In genomic region chr3:68869211-68869690, GRCm38 (mm10) we compare ENCODE assay signal across 8 mouse cellular contexts. TPM values are rescaled to one million over a fixed set of nuclear protein-coding genes. Genes with fewer than 3 reads are reported as not detected.
DNase-seq lines count a peak whose midpoint lies in the region; ATAC-seq and TF ChIP-seq lines count a peak whose summit lies in the region.

1110032F04Rik (plus strand) TSS chr3:68869586.

- H3K9me3 ChIP-seq in kidney, embryonic 14.5 days (ENCODE audit: control insufficient read depth, low read length) = no peaks in the 10 kb centered on the region
- no peaks in the 10 kb centered on the region for H3K9me3 ChIP-seq in limb, embryonic 14.5 days (ENCODE audit: control insufficient read depth, low read length)

- no peak for TF ChIP-seq POLR2A in limb, embryonic 14.5 days (IDR thresholded peaks at IDR 0.05; ENCODE audit: borderline replicate concordance, extremely low read depth, insufficient read depth, insufficient read length)
- no peak for TF ChIP-seq POLR2A in testis, adult 2 months (IDR thresholded peaks at IDR 0.05; ENCODE audit: control insufficient read depth, low read depth, low read length)

- peak within 1 kb of the TSS; percentile 100 for H3K4me2 ChIP-seq in kidney, embryonic 14.5 days (replicated peaks; ENCODE audit: low read depth, low read length)
- H3K4me2 ChIP-seq in limb, embryonic 14.5 days (replicated peaks; ENCODE audit: low read depth, low read length, severe bottlenecking) = peak within 1 kb of the TSS; percentile 100

- H3K27ac ChIP-seq in kidney, embryonic 14.5 days (ENCODE audit: low read depth, low read length) = no peak within 1 kb of the TSS
- H3K27ac ChIP-seq in limb, embryonic 14.5 days (replicated peaks; ENCODE audit: low read depth, low read length) = no peak within 1 kb of the TSS
- no peak within 1 kb of the TSS for H3K27ac ChIP-seq in testis, adult 2 months (ENCODE audit: control insufficient read depth, insufficient read depth, low read depth, low read length)

- peak; percentile 1 to 24 for DNase-seq in heart, adult 18-20 months
- no peak for DNase-seq in heart, adult 8-10 months (ENCODE audit: low spot score)
- DNase-seq in c-Kit-positive CD71-positive TER-119-negative erythroid progenitor cells, embryonic 14.5 days (ENCODE audit: low read depth) = peak; percentile 20
- peak; percentile 42 to 60 for DNase-seq in frontal cortex, postnatal 36 days (ENCODE audit: low spot score in 2 of 2)
- peak; percentile 23 for DNase-seq in limb, embryonic 14.5 days (ENCODE audit: low spot score)
- DNase-seq in naive thymus-derived CD4-positive, alpha-beta T cell, adult 2 months (ENCODE audit: low read depth) = peak; percentile 57

- H3K4me3 ChIP-seq in kidney, embryonic 14.5 days (ENCODE audit: low read length) = peak within 1 kb of the TSS; percentile 65
- peak within 1 kb of the TSS; percentile 60 for H3K4me3 ChIP-seq in limb, embryonic 14.5 days (replicated peaks; ENCODE audit: low read length)
- H3K4me3 ChIP-seq in testis, adult 2 months (ENCODE audit: control insufficient read depth, low read depth, low read length) = peak within 1 kb of the TSS; percentile 83

- no peak for TF ChIP-seq CTCF in testis, adult 2 months (IDR thresholded peaks at IDR 0.05; ENCODE audit: control insufficient read depth, insufficient read depth, insufficient replicate concordance, low read depth, low read length)

- peak; percentile 84 for ATAC-seq in kidney, embryonic 14.5 days (ENCODE audit: low FRiP score, low TSS enrichment)
- ATAC-seq in limb, embryonic 14.5 days (ENCODE audit: low FRiP score, low read depth) = peak; percentile 63; the same call in 1 of the 2 replicates

- peaks cover 7% of the 10 kb centered on the region; the same call in 1 of the 2 replicates for H3K4me1 ChIP-seq in kidney, embryonic 14.5 days (ENCODE audit: control insufficient read depth, insufficient read depth, low read length)
- no peaks in the 10 kb centered on the region for H3K4me1 ChIP-seq in limb, embryonic 14.5 days (ENCODE audit: control insufficient read depth, insufficient read depth, low read length)
- peaks cover 15% of the 10 kb centered on the region for H3K4me1 ChIP-seq in testis, adult 2 months (ENCODE audit: control insufficient read depth, insufficient read depth, low read length)

- peaks cover 14% of the 10 kb centered on the region for H3K27me3 ChIP-seq in kidney, embryonic 14.5 days (ENCODE audit: control insufficient read depth, insufficient read depth, low read length)
- H3K27me3 ChIP-seq in limb, embryonic 14.5 days (ENCODE audit: control insufficient read depth, insufficient read depth, low read length) = peaks cover 48% of the 10 kb centered on the region
- H3K27me3 ChIP-seq in testis, adult 2 months (ENCODE audit: control insufficient read depth, insufficient read depth, low read length) = no peaks in the 10 kb centered on the region

- H3K36me3 ChIP-seq in kidney, embryonic 14.5 days (ENCODE audit: control insufficient read depth, insufficient read depth, low read length) = no peaks in the 10 kb centered on the region
- H3K36me3 ChIP-seq in limb, embryonic 14.5 days (ENCODE audit: control insufficient read depth, insufficient read depth, low read length) = no peaks in the 10 kb centered on the region
- no peaks in the 10 kb centered on the region for H3K36me3 ChIP-seq in testis, adult 2 months (ENCODE audit: control insufficient read depth, insufficient read depth, low read length)

- WGBS in kidney, embryonic 14.5 days = under 1% methylated on average over 48 of the region's 62 CpGs
- 1% methylated on average over 50 of the region's 62 CpGs for WGBS in limb, embryonic 14.5 days

- H3K9ac ChIP-seq in kidney, embryonic 14.5 days (ENCODE audit: low read depth, low read length) = peak within 1 kb of the TSS; percentile 67
- peak within 1 kb of the TSS; percentile 55 for H3K9ac ChIP-seq in limb, embryonic 14.5 days (ENCODE audit: low read depth, low read length, severe bottlenecking)

RNA-seq across cellular contexts. Expression of gene 1110032F04Rik, which starts in this region (rescaled TPM):
- under 1 TPM; 0.54 to 0.82 TPM for total RNA-seq in heart, adult 18-20 months (2021)
- 1 to 10 TPM in 1 of 4 experiments, under 1 TPM in 3; 0.66 to 1.2 (median 0.76) TPM for total RNA-seq in heart, adult 8-10 months (2022)
- polyA plus RNA-seq in kidney, embryonic 14.5 days (2014; fragmentation: Nextera tagmentation; extraction: Ambion mirVana) = 5.1 and 7.0 TPM in 2 replicates
- 1.1 and 1.6 TPM in 2 replicates for polyA plus RNA-seq in limb, embryonic 14.5 days (2012; rRNA removed)
- 1.2 and 1.3 TPM in 2 replicates for polyA plus RNA-seq in limb, embryonic 14.5 days (2014; fragmentation: Nextera tagmentation; extraction: Ambion mirVana)
- not detected in 2 replicates for polyA plus RNA-seq in testis, adult 2 months (2012; rRNA removed)

Comparison
In these comparisons a context has a peak if more than half of its experiments do, and no peak if none do; other contexts are left out.
1. Peak in DNase-seq in heart, adult 18-20 months; RNA of the gene not detected or under 1 TPM.